Mouse (Mus musculus): ENCODE measurements around the gene Slfn8. TPM values are rescaled to one million over a fixed set of nuclear protein-coding genes. Genes with fewer than 3 reads are reported as not detected.
A peak's percentile ranks its signal among the peaks of the same experiment; 100 is the strongest.
"Not testable (repeated sequence)": the region's sequence is repeated elsewhere in the genome, so short reads cannot be mapped to it uniquely, and the experiment has no call there.

Gene Slfn8
- polyA plus RNA-seq, 1 experiment from 2014 or later = 0.11 TPM

DNA sequence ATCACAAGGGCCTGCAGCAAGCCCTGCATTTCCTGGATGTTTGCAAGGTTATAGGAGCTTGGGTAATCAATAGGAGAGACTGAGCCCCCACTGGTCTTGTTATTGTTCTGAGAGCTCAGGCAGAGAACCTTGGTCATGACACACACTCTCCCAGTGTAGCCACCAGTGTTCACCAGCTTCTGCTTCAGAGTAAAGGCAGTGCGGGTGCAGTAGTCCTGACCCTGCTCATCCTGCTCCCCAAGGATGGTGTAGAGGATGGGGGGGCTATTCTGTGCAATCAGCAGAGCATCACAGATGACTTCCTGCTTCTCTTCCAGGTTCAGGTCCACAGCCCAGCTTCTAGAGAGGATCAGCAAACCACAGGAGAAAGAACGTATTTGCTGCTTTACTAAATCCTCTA lies 38.2 kb downstream of the Slfn8 start:
- not testable (repeated sequence) for H3K27me3 ChIP-seq (ENCODE audit: control insufficient read depth, insufficient read depth, low read length); H3K9ac ChIP-seq (ENCODE audit: low read length); H3K4me3 ChIP-seq (ENCODE audit: low read depth, low read length); DNase-seq (ENCODE audit: low spot score, missing footprints); H3K9me3 ChIP-seq (ENCODE audit: control insufficient read depth, low read length); H3K4me2 ChIP-seq; H3K36me3 ChIP-seq (ENCODE audit: control insufficient read depth, insufficient read depth, low read length); ATAC-seq (ENCODE audit: low FRiP score); H3K4me1 ChIP-seq (ENCODE audit: control insufficient read depth, insufficient read depth, low read length); H3K27ac ChIP-seq (ENCODE audit: low read depth, low read length)
- 80% methylated on average over 2 of the region's 2 CpGs for WGBS

GRCm38 (mm10) chr11:82973916-82974315 lies 46.7 kb downstream of the Slfn8 start:
- Histone ChIP-seq H3K9ac (ENCODE audit: low read length) (no peak overlapping the region), H3K4me1 (ENCODE audit: control insufficient read depth, insufficient read depth, low read length) (no peaks in the 10 kb centered on the region; the same call in 1 of the 2 replicates), H3K27ac (ENCODE audit: low read depth, low read length) (no peak overlapping the region), H3K36me3 (ENCODE audit: control insufficient read depth, insufficient read depth, low read length) (no peaks in the 10 kb centered on the region), H3K4me3 (ENCODE audit: low read depth, low read length) (no peak overlapping the region), H3K4me2 (no peak overlapping the region), H3K9me3 (ENCODE audit: control insufficient read depth, low read length) (no peaks in the 10 kb centered on the region), H3K27me3 (ENCODE audit: control insufficient read depth, insufficient read depth, low read length) (no peaks in the 10 kb centered on the region)
- no peak for DNase-seq (ENCODE audit: low spot score, missing footprints)
- no peak for ATAC-seq (ENCODE audit: low FRiP score)
- WGBS = 57% methylated on average over 5 of the region's 5 CpGs

GRCm38 (mm10) chr11:82971590-82971974 lies 49.0 kb downstream of the Slfn8 start:
- no peaks in the 10 kb centered on the region for H3K27me3 ChIP-seq (ENCODE audit: control insufficient read depth, insufficient read depth, low read length)
- no peak overlapping the region for H3K27ac ChIP-seq (ENCODE audit: low read depth, low read length)
- peak overlapping the region; percentile 44 for H3K4me2 ChIP-seq
- peak overlapping the region; percentile 37; the same call in 1 of the 2 replicates for H3K9ac ChIP-seq (ENCODE audit: low read length)
- 80% methylated on average over 11 of the region's 11 CpGs for WGBS
- DNase-seq (ENCODE audit: low spot score, missing footprints) = no peak
- no peak overlapping the region for H3K4me3 ChIP-seq (ENCODE audit: low read depth, low read length)
- no peak for ATAC-seq (ENCODE audit: low FRiP score)
- H3K4me1 ChIP-seq (ENCODE audit: control insufficient read depth, insufficient read depth, low read length) = no peaks in the 10 kb centered on the region; the same call in 1 of the 2 replicates
- H3K9me3 ChIP-seq (ENCODE audit: control insufficient read depth, low read length) = no peaks in the 10 kb centered on the region
- H3K36me3 ChIP-seq (ENCODE audit: control insufficient read depth, insufficient read depth, low read length) = no peaks in the 10 kb centered on the region

- H3K9me3 ChIP-seq (ENCODE audit: control insufficient read depth, low read length) = no peaks in the 10 kb centered on the region
- H3K27ac ChIP-seq (ENCODE audit: low read depth, low read length) = no peak overlapping the region
- DNase-seq (ENCODE audit: low spot score, missing footprints) (peak; percentile 94), ATAC-seq (ENCODE audit: low FRiP score) (peak; percentile 52; the same call in 1 of the 2 replicates)
- peak overlapping the region; percentile 37 for H3K9ac ChIP-seq (ENCODE audit: low read length)
- no peaks in the 10 kb centered on the region for H3K27me3 ChIP-seq (ENCODE audit: control insufficient read depth, insufficient read depth, low read length)
- WGBS = 9% methylated on average over 31 of the region's 31 CpGs
- H3K36me3 ChIP-seq (ENCODE audit: control insufficient read depth, insufficient read depth, low read length) = no peaks in the 10 kb centered on the region
- peak overlapping the region; percentile 12 for H3K4me3 ChIP-seq (ENCODE audit: low read depth, low read length)
- no peaks in the 10 kb centered on the region; the same call in 1 of the 2 replicates for H3K4me1 ChIP-seq (ENCODE audit: control insufficient read depth, insufficient read depth, low read length)
- H3K4me2 ChIP-seq = peak overlapping the region; percentile 44
These were observed 49.7 kb downstream of the Slfn8 start for GRCm38 (mm10) chr11:82970712-82971589.

DNA sequence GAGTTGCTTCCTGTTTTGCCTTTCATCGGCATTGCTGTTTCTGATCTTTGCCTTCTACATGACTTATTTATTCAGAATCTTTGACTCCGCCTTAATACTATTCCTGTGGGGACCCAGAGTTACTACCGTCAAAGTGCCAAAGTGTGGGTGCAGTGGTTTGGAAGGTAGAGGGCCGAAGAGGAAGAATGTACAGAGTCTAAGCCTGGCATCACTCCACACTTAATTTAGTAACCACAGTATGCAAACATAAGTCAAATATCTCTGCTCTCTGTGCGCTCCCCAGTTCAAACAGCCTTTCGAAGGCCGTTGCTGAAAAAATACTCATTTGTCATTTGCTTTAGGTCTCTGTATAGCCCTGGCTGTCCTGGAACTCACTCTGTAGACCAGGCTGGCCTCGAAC lies 58.4 kb downstream of the Slfn8 start:
- H3K9me3 ChIP-seq (ENCODE audit: control insufficient read depth, low read length) = no peaks in the 10 kb centered on the region
- no peak overlapping the region for H3K9ac ChIP-seq (ENCODE audit: low read length)
- DNase-seq (ENCODE audit: low spot score, missing footprints) (no peak), ATAC-seq (ENCODE audit: low FRiP score) (no peak)
- 90% methylated on average over 8 of the region's 8 CpGs for WGBS
- H3K27me3 ChIP-seq (ENCODE audit: control insufficient read depth, insufficient read depth, low read length) = no peaks in the 10 kb centered on the region
- H3K4me3 ChIP-seq (ENCODE audit: low read depth, low read length) = no peak overlapping the region
- H3K4me1 ChIP-seq (ENCODE audit: control insufficient read depth, insufficient read depth, low read length) = no peaks in the 10 kb centered on the region
- H3K36me3 ChIP-seq (ENCODE audit: control insufficient read depth, insufficient read depth, low read length) = no peaks in the 10 kb centered on the region
- H3K27ac ChIP-seq (ENCODE audit: low read depth, low read length) = no peak overlapping the region
- no peak overlapping the region for H3K4me2 ChIP-seq

GRCm38 (mm10) chr11:82961743-82962142 lies 58.9 kb downstream of the Slfn8 start:
- ATAC-seq (ENCODE audit: low FRiP score) (no peak), DNase-seq (ENCODE audit: low spot score, missing footprints) (no peak)
- Histone ChIP-seq H3K27ac (ENCODE audit: low read depth, low read length) (no peak overlapping the region), H3K9ac (ENCODE audit: low read length) (no peak overlapping the region), H3K4me1 (ENCODE audit: control insufficient read depth, insufficient read depth, low read length) (no peaks in the 10 kb centered on the region), H3K4me2 (no peak overlapping the region), H3K4me3 (ENCODE audit: low read depth, low read length) (no peak overlapping the region), H3K27me3 (ENCODE audit: control insufficient read depth, insufficient read depth, low read length) (no peaks in the 10 kb centered on the region), H3K9me3 (ENCODE audit: control insufficient read depth, low read length) (no peaks in the 10 kb centered on the region), H3K36me3 (ENCODE audit: control insufficient read depth, insufficient read depth, low read length) (no peaks in the 10 kb centered on the region)
- 82% methylated on average over 2 of the region's 2 CpGs for WGBS

DNA sequence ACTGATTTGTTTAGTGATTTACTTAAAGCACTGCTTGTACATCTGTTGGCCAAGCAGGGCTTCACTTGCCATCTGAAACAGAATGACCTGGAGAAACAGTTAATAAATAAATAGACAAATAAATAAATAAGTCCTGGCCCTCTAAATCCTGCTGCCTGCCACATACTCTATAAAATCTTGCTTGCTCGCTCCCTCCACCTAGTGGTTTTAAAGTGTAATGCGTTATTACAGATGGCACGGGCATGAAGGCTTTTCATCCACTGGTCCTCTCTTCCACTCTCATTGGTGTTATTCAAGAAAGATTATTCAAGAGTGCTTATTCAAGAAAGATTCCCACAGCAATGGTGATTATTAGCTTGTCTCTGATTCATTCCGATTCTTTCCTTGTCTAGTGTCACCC lies 61.0 kb downstream of the Slfn8 start:
- no peaks in the 10 kb centered on the region for H3K9me3 ChIP-seq (ENCODE audit: control insufficient read depth, low read length)
- H3K4me3 ChIP-seq (ENCODE audit: low read depth, low read length) = no peak overlapping the region
- H3K9ac ChIP-seq (ENCODE audit: low read length) = no peak overlapping the region
- H3K4me2 ChIP-seq = no peak overlapping the region
- H3K27me3 ChIP-seq (ENCODE audit: control insufficient read depth, insufficient read depth, low read length) = 0 out of 2 replicates have a peak, but pooled peaks cover 1% of the 10 kb centered on the region
- no peak for ATAC-seq (ENCODE audit: low FRiP score)
- no peaks in the 10 kb centered on the region for H3K36me3 ChIP-seq (ENCODE audit: control insufficient read depth, insufficient read depth, low read length)
- H3K4me1 ChIP-seq (ENCODE audit: control insufficient read depth, insufficient read depth, low read length) = no peaks in the 10 kb centered on the region
- WGBS = 16% methylated on average over 4 of the region's 4 CpGs
- H3K27ac ChIP-seq (ENCODE audit: low read depth, low read length) = no peak overlapping the region
- DNase-seq (ENCODE audit: low spot score, missing footprints) = peak; percentile 87

DNA sequence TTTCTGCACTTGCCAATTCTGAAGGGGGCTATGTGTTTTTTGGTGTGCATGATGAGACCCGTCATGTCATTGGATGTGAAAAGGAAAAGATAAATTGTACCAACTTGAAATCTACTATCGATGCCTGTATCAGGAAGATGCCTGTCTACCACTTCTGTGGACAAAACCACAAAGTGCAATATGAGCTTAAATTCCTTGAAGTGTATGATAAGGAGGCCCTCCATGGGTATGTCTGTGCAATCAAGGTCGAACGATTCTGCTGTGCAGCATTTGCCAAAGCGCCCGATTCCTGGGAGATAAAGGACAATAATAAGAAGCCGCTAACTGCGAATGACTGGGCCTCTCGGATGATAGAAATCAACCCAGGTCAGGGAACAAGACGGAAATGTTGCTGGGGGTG lies 63.7 kb downstream of the Slfn8 start:
- H3K4me2 ChIP-seq = no peak overlapping the region

DNA sequence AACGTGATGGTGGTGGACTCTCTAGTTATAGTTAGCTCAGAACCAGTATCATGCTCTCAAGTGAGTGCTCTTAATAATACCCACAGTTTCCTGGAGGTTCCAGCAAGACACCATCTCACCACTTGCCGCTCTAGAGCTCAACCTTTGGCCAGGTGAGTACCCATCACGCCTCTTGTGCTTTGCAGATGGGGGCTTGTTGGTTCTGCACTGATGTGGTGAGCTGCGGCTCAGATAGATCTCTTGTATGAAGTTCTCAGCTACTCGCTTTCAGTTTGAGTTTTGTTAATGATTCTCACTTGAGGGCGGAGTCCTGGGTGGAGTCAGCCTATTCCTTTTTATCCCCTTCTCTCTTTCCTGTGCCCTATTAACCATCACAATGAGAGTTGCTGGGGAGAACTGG lies 66.0 kb downstream of the Slfn8 start:
- WGBS = 77% methylated on average over 6 of the region's 6 CpGs
- Histone ChIP-seq H3K36me3 (ENCODE audit: control insufficient read depth, insufficient read depth, low read length) (no peaks in the 10 kb centered on the region), H3K27ac (ENCODE audit: low read depth, low read length) (no peak overlapping the region), H3K9ac (ENCODE audit: low read length) (no peak overlapping the region), H3K4me3 (ENCODE audit: low read depth, low read length) (no peak overlapping the region), H3K4me2 (no peak overlapping the region), H3K9me3 (ENCODE audit: control insufficient read depth, low read length) (no peaks in the 10 kb centered on the region), H3K27me3 (ENCODE audit: control insufficient read depth, insufficient read depth, low read length) (peaks cover 27% of the 10 kb centered on the region), H3K4me1 (ENCODE audit: control insufficient read depth, insufficient read depth, low read length) (peaks cover 2% of the 10 kb centered on the region; the same call in 1 of the 2 replicates)
- DNase-seq (ENCODE audit: low spot score, missing footprints) = no peak
- ATAC-seq (ENCODE audit: low FRiP score) = no peak

More for the DNA sequence above, 63.7 kb downstream of the Slfn8 start:
- Histone ChIP-seq H3K4me1 (ENCODE audit: control insufficient read depth, insufficient read depth, low read length) (no peaks in the 10 kb centered on the region), H3K9ac (ENCODE audit: low read length) (no peak overlapping the region), H3K9me3 (ENCODE audit: control insufficient read depth, low read length) (no peaks in the 10 kb centered on the region), H3K4me3 (ENCODE audit: low read depth, low read length) (no peak overlapping the region), H3K36me3 (ENCODE audit: control insufficient read depth, insufficient read depth, low read length) (no peaks in the 10 kb centered on the region), H3K27ac (ENCODE audit: low read depth, low read length) (no peak overlapping the region), H3K27me3 (ENCODE audit: control insufficient read depth, insufficient read depth, low read length) (peaks cover 10% of the 10 kb centered on the region)
- ATAC-seq (ENCODE audit: low FRiP score) (no peak), DNase-seq (ENCODE audit: low spot score, missing footprints) (no peak)
- WGBS = 81% methylated on average over 10 of the region's 10 CpGs
